Mouse (Mus musculus): ENCODE results near the gene Fhl3.
A peak's percentile ranks its signal among the peaks of the same experiment; 100 is the strongest.
"Not testable (repeated sequence)": the region's sequence is repeated elsewhere in the genome, so short reads cannot be mapped to it uniquely, and the experiment has no call there.

Gene Fhl3

DNA sequence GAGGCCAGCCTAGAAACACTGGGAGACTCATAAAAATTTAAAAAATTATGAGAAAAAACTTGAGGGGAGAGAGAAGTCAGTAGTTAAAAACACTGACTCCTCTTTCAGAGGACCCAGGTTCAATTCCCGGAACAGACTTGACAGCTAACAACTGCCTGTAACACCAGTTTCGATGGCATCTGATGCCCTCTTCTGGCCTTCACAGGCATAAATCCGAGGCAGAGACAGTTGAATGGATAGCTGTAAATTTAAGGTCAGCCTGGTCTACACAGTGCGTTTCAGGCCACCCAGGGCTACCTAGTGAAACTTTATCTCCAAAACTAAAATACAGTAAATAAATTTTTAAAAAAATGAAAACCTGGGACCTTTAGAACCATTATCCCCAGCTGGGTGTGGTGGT, 15.5 kb upstream of the Fhl3 start:
- DNase-seq: no peak

DNA sequence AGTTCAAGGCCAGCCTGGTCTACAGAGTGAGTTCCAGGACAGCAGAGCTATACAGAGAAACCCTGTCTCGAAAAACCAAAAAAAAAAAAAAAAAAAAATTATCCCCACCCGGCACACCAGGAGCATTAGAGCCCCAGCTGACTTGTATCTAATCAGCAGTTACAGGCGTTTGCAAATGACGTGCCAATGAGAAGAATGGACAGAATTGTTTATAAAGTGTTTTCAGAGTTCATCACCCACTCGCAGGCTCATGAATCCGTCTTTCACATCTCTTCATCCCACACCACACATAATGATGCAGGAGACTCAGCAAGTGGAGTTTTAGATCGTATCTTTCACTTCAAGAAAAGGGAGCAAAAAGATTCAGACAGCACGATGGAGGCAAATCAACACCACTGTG, 15.0 kb upstream of the Fhl3 start:
- DNase-seq: no peak

DNA sequence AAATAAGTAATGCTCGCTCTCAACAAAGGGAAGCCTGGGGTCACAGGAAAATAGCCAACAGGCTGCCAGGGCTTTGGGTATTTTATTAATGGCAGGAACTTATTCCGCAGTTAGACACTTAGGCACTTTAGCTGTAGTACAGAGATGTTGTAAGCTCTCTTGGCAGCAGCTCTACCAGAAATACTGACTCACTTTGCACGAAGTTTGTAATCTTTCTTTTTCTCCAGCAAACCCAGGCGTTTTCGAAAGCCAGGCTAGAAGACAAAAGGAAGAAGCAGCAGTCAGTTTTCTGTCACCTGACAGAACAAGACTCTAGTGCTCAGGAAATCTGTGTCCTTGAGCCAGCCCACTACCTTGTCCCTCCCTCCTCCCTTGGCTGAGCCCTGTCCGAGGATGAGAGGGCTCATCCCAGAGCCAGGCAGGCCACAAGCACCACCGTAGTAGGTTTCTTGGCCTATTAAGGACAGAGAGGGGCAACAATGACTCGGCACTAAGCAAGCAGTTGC, 14.6 kb upstream of the Fhl3 start:
- peak; percentile 38 for DNase-seq

DNA sequence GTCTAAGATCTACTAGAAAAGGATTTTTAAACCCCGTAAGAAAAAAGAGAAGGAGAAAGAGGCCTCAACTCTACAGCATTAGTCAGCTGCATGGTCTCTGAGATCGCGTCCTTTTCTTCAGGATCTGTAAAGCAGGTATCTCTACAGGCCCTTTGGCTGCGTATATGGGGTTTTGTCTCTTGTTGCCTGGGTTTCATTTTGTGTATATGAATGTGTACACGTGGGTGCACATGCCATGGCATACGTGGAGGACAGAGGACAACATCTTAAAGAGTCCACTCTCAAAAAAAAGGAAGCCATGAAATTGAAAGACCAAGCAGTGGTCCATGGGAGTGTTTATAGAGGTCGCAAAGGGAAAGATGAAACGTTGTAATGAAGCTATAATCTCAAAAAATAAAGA, 9.0 kb upstream of the Fhl3 start:
- no peak for DNase-seq

DNA sequence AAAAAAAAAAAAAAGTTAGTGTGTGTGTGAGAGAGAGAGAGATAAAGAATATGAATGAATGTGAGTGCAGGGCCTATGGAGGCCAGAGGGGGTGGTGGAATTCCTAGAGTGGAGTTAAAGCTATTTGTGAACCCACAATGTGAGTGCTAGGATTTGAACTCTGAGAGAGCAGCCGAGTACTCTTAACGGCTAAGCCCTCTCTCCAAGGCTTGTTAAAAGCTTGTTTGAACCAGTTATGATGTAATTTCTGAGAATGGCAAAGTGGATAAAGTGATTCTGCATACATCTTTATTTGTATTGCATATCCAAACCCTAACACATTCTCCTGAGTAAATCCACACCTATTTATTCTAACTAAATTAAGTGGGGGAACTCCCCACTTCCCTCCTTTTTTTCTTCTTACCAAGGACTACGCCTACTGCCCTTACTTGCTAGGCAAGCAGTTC, 8.1 kb upstream of the Fhl3 start:
- no peak for DNase-seq

DNA sequence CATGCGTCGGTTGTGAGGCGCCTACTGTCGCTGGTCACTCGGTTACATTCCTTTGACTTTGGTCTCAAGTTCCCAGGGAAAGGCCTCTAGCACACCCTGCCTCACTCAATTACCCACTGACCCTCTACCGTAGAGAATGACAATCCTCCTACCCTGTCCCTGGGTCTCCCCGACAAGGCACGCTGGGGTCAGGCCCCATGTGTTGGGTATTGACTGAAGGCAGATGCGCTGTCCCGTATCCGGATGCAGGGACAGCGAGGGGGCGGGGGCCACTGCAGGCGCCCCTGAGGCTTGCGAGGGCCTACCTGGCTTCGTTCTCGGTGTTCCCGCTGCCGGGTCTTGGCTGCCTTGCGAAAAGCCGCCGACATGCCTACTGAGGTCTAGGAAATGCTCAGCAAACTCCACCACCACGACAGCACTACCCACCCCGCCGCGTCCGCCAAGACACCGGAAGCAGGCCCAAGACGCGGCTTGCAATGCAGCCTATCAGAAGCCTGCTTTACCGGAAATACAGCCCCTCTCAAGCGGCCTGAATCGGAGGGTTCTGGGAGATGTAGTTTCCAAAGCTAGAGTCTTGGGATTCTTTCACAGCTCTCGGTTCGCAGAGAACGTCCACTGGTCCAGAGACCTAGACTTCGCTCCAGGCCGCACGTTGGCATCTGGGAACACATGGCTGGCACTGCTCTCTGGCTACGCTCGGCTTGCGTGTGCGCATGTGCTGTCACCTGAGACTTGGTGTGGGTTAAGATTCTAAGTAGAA, 7.2 kb upstream of the Fhl3 start, which contains the start of gene Utp11:
Utp11 (minus strand) TSS at position 466 of the 760 bp plus-strand sequence.
- peak; percentile 92 for DNase-seq

DNA sequence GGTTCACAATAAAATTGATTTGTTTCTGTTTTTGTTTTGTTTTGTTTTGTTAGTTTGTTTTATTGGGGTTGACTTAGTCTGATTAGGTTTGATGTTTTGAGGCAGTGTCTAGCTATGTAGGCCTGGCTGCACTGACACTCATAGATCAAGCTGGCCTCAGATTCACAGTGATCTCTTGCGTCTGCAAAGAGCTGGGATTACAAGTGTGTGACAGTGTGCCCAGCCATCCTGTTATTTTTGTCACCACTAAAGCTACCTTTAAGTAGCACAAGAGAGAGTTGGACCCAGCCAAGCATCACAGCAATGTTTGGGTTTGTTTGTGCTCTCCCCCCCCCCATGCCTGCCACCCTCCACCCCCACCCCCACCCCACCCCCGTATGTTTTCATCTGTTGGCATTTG, 5.9 kb upstream of the Fhl3 start:
- no peak for DNase-seq

DNA sequence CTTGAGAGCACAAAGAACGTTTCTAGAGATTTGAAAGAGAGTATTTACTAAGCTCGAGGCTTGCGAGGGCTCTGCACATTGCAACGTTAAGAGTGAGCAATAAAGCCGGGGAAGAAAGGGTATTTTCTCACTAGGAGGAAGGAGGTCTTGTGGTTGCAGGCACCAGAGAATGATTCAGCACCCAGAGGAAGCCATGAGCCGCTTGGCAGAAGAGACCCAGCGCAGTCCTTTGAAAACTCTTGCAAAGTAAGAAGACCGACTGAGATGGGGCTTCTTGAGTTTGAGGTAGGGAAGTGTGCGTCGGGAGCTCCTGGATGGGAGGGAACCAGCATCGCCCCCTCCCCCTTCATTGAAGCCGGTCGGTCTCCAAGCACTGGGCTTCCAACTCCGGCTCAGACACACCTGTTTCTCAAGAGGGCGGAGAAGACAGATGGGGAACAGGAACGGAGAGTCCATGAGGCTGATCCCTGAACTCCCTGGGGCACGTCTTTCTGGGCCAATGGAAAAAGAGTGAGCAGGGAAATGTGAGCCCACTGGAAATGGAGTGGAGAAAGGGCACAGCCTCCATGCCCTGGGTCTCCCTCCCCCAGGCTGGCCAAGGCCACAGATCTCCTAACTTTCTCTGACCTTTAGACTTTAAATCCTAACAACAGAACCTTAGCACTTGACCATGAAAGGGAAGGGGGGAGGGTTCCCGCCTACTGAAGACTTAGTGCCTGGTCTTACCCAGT, 4.5 kb upstream of the Fhl3 start:
- DNase-seq: no peak

DNA sequence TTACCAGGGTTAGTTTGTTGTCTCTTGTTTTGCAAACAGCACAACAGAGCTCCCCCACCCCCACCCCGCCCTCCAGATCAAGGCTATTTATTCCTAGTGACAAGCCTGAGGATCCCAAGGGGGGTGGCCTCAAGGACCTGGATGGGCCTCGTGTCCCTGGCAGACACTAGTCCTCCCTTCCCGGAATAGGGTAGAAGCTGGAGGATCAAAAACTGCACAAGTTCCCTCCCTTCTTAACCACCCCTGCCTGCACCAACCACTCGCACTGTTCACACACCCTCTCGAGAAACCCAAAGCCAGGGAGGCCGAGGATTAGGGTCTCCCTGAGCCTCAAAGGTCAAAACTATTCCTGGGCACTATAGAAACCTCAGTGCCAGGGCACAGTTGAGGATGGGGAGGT, 710 bp upstream of the Fhl3 start:
- no peak for DNase-seq

DNA sequence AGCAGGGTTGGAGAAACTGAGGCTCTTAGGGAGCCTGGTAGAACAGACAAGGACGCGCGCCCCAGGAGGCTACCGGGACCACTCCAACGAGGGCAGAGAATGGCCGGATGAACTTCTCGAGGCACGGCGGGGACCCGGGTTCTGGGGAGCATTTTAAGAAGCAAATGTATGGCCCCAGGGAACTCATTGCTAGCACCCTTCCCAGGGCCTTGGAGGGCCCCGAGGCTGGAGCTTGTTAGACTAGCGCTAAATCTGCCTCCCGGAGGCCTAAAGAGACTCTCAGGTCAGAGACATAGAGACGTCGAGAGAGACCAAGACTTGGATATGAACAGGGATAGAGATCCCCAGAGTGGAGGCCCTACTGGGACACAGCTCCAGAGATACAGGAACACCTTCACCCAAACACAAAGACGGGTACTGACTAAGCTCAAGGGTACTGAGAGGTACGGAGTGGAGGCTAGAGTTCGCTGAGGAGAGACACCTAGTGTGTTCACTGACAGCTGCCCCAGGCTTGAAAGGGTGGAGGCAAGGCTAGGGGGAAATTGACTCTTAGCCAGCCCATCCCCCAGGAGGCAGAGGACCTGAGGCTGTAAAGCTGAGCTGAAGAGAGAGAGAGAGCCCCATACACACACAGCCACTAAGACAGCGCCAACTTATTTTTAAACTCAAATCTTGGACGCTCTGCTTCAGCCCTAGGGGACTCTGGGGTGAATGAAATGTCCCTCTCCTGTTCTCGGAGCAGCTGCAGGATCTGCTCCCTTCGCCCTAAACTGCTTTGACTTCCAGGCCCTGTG, 748 bp downstream of the Fhl3 start:
- DNase-seq: no peak

DNA sequence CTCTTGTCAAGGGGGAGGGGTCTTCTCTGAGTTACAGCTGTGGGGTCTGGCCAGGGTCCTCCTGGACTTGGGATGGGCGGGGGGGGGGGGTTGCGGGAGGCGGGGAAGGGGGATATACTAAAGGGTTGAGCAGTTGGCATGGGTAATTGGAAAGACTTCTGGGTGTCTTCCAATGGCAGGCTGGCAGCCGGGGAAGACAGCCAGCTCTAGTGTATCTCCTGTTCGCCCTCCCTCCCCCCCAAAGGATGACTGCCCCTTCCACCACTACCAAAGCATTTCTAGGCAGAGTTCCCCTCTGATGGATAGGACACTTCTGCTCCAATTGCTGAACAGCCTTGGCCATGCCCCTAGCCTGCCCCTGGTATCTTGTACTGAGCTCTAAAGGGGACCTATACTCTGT, 1.4 kb downstream of the Fhl3 start:
- DNase-seq: no peak

DNA sequence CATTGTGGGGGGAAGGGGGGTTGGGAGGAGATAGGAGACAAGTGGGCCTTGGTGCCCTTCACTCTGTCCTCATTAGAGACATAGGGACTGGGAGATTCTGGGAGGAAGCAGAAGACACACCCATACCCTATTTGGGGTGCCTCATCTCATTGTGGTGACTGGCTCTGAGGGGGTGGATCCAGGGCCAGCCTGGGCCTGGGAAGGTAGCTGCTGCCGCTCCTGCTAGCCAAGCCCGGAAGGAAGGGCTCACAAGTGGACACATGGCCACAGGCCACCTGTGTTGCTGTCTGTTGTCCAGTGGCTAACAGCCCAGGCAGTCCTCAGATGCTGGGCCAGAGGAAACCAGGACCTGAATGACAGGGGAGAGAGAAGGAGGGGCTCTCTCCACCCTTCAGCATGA, 2.9 kb downstream of the Fhl3 start:
- no peak for DNase-seq

DNA sequence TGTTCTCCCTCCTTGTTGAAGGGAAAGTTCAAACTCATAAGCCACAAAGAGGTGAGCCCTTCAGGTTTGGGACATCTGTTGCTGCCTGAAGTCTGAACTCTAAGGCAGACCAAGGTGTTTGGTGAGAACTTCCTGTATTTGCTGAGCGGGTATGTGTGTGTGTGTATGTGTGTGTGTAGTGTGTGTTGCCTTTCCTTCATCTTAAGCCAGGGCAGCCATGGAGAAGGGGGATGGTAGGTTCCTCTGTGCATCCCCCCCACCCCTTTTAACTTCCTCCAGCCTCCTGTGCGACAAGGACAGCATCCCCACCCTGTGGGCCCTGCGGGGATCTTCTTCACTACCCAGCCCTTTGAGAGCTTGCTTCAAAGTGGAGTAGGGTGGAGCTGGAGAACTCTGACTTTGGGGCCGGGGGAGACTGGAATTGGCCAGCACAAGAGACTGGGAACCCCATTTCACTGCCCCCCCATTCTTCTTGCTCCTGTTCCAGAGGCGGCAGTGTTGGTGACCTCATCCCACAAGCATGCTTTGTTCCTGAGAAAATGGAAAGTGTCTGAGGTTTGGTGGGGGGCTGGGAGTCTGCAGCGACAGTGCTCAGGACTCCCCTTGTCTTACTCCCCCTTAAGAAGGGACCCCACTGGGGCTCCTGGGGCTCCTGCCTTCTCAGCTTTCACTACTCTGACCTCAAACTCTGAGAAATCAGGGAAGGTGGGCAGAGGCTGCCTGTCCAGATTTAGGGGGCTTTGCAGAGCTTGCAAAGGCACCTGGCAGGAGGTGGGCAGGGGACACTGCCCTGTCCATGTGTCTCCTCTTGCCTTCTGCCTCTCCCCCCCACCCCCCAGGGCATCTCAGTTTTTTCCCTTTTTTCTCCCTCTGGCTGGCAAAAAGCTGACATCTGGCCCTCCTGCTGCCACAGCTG, 3.6 kb downstream of the Fhl3 start:
- DNase-seq: no peak

DNA sequence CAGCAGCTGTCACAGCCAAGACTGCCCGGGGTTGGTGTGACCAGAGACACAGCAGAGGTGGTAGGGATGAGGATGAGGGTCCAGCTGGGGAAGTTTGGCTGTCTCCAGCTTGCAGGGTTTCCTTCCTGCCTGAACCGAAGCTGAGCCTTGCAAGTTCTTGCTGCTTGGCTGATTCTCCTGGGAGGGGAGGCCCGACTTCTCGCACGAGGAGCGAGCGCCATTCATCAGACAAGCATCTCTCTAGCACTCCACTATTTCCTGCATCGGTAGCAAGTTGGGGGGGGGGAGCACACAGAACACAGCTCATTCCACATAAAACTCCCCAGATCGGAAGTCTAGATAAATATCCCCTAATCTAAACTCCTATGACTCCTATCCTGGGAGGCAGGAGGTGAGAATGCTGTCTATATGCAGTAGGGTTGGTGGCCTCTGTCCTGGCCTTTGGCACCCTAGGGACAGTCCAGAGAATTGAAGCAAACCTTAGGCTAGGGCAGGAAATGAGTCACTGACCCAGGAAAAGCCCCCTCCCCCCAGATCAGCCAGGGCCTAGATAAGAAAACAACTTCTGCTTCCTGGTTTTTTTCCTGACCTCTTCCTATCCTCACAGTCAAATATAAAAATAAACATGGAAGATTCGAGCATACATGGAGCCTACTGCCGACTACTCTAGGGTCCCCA, 4.4 kb downstream of the Fhl3 start:
- DNase-seq: peak; percentile 83

DNA sequence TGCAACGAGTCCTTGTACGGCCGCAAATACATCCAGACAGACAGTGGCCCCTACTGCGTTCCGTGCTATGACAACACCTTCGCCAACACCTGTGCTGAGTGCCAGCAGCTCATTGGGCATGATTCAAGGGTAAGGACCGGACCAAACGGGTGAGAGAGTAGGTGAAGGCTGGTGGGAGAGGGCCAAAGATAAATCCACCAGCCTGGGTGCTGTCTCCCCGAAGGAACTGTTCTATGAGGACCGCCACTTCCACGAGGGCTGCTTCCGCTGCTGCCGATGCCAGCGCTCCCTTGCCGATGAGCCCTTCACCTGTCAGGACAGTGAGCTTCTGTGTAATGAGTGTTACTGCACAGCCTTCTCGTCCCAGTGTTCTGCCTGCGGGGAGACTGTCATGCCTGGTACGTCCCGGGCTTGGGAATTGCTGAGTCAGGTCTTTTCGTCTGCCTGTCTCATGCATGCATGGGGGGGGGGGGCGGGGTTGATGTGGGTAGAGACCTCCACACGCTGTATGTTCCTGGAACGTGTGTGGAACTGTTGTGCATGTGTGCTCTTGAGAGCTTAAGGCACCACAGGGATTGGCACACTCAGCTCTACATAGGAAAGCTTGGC, 5.3 kb downstream of the Fhl3 start:
- DNase-seq: no peak

DNA sequence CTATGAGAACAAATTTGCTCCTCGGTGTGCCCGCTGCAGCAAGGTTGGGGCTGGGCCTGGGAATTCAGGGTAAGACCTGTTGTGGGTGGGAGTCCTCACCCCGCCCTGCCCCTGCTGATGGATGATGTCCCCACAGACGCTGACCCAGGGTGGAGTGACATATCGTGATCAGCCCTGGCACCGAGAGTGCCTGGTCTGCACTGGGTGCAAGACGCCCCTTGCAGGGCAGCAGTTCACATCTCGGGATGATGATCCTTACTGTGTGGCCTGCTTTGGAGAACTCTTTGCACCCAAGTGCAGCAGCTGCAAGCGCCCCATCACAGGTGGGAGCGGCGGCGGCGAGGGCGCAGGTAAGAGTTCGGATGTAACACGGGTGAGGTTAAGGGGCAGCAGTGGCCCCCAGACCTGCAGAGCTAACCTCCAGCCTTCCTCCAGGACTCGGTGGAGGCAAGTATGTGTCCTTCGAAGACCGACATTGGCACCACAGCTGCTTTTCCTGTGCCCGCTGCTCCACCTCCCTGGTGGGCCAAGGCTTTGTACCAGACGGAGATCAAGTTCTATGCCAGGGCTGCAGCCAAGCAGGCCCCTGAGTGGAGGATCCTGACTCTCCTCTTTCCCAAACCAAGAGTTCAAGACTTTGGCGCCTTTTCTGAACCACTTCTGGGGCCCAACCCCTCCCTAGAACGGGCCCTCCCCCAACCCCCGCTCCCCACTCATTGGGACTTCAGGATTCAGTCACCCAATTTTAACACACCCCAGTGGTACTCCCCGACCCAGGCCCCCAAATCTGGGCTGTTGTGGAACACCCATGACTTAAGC, 7.1 kb downstream of the Fhl3 start:
- DNase-seq: not testable (repeated sequence)

DNA sequence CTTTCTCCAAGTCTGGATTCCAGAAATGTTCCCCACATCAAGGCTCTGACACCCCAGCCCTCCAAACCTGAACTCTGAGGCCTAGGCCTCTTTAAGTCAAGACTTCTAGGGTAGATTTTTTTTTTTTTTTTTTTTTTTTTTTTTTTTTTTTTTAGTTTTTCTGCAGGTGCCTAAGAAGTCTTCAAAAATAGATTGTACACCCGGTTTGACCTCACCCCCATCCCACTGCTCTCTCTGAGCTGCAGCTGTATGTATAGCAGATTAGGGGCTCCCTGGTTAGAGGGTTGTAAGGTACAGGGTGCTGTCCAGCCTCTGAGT, 7.7 kb downstream of the Fhl3 start:
- DNase-seq: not testable (repeated sequence)

DNA sequence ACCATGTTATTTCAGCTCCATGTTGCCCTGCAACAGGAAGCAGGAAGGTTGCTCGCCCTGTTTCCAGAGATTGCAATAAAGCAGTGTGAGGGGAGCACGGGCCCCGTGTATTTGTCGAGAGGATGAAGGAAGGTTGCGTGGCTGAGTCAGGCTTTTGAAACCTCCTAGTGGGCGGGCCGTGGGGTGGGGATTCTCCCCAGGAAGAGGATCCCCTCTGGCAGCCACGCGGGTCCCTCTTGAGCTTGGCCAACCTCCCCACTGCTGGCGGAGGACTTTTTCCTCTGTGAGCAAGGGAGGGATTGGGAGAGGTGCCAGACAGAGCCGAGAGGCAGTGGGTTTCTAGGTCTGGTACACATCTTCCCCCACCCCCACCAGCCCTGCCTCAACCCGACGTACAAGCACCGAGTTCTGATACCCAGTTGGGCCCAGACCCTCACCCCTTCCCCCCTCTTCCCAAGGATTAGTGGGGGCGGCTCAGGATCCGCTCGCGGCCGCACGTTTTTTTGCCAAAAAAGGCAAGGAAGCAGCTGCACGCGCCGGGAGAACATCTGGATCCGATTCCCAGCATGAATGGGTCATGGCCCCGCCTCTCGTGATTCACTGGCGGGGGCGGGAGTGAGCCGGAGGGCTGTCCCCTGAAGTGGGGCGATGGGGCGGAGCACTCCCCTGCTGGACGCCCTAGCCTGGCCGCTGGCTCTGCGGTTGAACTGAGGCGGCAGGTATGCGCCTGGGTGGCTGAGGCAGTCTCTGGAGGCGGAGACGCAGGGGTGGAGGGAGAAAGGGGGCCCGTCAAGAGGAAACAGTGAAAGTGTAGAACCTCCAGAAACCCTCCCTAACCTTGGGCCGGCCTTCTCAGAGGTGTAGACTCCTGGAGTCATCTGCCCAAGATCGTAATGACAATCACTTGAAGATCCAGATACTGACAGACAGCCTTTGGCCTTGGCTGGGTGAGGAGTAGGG, 8.3 kb downstream of the Fhl3 start:
- DNase-seq: peak; percentile 93

DNA sequence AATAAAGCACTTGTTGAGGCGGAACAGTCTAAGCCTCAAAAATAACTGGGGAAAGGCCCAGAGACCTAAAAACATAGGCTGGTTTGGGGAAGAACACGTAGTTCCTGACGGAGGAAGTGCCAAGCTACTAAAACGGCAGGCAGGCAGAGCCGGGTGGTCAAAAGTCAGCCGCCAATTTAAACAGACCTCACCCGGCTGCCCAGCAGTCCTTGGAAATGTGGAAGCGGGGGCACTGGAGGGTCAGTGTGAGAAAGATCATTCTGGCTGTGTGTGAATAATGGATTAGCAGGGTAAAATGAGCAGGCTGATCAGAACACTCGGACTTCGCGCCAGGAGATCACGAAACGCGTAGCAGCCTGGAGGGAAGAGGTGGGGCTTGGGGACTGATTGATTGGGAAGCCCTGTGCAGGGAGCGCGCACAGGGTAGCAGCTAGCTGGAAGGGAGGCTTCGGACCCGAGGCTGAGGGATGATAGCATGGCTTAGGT, 9.5 kb downstream of the Fhl3 start:
- DNase-seq: peak; percentile 39

Measured in kidney, postnatal 14 days (tissue).